Mouse (Mus musculus) CD4-positive, CD25-positive, alpha-beta regulatory T cell, adult 2 months (primary cell): ENCODE measurements around the gene Gm8797.
"Not testable (repeated sequence)": the region's sequence is repeated elsewhere in the genome, so short reads cannot be mapped to it uniquely, and the experiment has no call there.

Experiments used
- DNase-seq: peaks from one replicate; pipeline ENCODE4 v3.0.0-alpha.2; 2012; ENCODE audit warnings: low read depth, low spot score

Gm8797 gene

DNA sequence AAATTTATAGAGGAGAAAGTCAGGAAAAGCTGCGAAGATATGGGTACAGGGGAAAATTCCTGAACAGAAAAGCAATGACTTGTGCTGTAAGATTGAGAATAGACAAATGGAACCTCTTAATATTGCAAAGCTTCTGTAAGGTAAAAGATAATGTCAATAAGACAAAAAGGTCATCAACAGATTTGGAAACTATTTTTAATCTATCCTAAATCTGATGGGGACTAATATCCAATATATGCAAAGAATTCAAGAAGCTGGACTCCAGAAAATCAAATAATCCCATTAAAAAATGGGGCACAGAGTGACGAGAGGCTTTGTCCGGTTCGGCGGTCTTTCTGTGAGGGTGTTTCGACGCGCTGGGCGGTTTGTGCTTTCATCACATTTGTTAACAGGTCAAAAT is at the start of gene Gm8797:
Gene Gm8797 (plus strand): TSS at position 301 of the 400 bp plus-strand sequence.
- not testable (repeated sequence) for DNase-seq

DNA sequence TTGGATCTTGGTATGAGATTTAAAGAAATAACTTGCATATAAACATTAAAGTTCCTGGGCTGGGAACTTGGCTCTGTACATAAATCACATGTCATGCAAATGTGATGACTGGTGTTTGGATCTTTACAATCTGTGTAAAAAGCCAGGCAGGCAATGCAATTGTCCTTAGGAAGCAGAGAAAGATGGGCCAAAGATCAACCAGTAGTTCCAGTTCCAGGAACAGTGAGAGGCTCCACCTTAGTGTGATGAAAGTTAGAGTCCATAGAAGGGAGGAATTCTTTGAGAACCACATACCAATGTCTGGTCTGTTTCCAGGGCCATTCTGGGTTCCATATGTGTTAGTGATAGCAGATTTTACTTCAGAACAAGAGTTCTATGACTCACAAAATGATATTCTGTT is 36.1 kb upstream of the Gm8797 start:
- no peak for DNase-seq

DNA sequence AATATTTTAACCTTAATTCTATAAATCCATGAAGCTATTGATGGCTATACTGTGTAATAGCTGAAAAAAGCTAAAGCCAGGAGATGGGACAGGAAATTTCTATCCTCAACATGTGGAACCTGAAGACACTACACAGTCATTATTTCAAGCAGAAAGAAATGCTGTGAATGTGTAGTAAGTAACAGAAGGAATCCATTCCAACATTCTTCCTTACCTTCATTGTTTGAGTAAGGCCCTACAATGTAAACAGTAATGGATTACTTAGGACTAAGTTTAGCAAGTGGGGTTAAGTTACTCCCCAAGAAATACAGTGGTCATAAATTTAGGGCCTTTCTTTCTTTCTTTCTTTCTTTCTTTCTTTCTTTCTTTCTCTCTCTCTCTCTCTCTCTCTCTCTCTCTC is 17.7 kb upstream of the Gm8797 start:
- DNase-seq, result no peak

DNA sequence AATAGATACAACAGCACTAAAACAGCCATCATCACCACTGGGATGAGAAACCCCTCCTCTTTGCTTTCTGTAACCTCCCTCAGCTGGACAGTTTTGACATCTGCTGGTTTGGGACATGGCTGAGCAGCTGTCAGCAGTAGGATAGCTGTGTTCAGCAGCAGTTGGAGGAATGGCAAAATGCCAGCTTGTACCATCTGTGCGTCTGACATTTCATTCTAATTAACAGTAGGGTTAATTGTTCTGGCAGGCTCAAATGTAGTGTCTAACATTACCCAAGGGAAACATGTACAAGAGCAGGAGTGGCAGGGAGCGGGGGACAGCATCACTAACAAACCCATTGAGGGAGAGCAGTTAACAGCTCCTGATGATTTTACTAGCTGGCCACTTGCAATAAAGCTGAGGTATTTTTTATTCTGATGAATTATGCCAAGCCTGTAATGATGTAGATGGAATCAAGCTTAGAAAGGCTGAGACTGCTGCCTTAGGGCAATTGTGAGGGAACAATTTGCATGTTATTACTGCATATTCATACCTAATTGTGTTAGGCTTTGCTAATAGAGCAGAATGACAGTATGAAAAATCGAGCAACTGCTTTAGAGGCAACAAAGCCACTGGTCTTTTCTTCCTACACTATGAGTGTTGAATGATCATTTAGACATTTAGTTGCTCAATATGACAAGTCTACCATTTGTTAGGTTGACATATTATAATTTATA is 4.3 kb downstream of the Gm8797 start:
- DNase-seq, result no peak

DNA sequence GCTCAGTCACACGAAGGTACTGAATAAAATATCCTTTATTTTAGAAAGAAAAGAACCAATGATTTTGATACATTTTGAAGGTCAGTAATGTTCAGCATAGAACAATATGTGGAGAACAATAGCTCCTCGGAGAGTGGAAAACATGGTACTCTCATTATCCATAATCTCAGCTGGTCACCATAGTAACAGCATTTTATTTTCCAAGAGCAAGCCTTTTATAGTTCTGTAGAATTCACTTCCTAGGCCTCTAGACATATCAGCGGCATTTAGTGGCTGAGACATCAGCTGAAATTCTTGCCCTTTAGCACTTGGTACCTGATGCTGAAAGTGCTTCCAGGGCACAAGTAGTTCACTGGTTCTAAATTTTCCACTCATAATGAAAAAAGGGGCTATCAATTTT is 15.7 kb downstream of the Gm8797 start:
- DNase-seq, result no peak

DNA sequence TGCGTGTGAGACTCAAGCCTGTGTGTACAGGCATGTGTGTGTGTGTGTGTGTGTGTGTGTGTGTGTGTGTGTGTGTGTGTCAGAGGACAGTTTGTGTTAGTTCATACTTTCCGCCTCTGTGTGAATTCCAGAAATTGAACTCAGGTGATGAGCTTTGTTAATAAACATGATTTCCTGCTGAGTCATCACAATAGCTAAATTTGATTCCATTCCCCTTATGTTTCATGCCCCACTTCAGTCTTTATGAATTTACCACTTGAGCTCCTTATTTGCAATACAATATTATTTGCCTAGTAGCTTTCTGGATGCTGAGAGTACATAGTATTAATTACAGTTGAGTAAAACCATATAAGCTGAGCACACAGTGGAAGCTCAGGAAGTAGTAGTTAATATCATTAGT is 26.3 kb downstream of the Gm8797 start:
- no peak for DNase-seq
